Mouse (Mus musculus) liver (tissue): ENCODE measurements at regions not wholly inside any gene's neighbourhood (a gene's known extent, or its start where the extent isn't known, plus 50 kb on each side); places are given as distances from the start of the nearest gene placed in this dataset.

ENCODE experiments used
- DNase-seq: peaks from one replicate; pipeline ENCODE4 v3.0.0-alpha.2; 2020; ENCODE audit warnings: mixed read lengths

GRCm38 (mm10) chr14:118318524-118318923 is 51.8 kb downstream of the Gm9376 start:
- DNase-seq: no peak

DNA sequence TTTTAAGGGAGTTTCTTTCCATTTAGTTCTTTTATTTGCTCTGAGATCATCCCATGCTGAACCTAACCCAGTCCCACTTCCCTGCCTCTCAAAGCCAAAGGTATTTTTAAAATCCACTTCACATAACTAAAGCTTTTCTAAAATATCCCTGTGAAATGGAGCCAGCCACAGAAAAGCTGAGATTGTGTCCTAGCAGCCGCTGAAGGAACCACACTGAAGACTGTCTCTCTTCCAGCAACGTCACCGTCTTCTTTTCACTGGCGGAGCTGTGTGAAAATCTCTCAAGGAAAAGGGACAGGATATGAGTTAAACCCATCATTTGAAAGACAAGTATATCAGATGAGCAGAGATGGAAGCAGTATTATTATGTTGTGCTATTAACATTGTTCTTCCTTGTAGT is 53.3 kb downstream of the Gm9376 start:
- no peak for DNase-seq

GRCm38 (mm10) chr14:118321083-118321482 is 54.3 kb downstream of the Gm9376 start:
- DNase-seq: no peak

DNA sequence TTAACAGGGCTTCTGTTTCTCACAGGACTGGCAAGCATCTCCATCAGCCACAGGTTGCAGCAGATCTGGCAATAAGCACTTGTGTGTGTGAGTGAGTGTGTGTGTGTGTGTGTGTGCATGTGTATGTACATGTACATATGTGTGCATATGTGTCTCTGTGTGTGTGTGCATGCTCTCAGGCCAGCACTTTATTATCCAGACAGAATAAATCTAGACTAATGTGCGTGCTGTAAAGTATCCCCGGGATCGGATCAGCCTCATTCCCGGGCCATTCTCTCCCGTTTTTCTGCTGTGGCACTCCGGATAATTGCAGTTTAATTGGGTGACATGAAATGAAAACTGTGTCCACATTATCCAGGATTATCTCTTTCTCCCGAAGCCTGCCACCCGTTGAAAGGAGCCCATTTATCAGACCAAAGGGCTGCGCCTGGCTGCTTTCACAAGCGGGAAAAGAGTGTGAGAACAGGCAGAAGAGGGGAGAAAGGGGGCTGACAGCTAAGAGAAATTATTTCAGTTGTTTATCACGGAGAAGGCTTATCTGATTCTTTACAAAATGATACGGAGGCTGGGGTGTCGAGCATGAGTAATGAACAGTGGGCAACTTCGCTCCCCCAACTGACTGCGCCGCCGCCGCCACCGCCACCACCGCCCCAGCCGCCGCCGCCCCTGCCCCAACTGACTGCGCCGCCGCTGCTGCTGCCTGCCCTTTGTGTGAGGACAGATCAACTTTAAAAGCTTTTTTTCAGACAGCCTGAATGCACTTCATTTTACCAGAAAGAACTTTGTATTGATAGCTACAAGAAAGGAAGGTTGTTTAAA is 55.5 kb downstream of the Gm9376 start:
- DNase-seq: no peak

GRCm38 (mm10) chr14:118322865-118323264 is 56.1 kb downstream of the Gm9376 start:
- no peak for DNase-seq

- no peak for DNase-seq
These were observed 71.3 kb downstream of the Gm9376 start for GRCm38 (mm10) chr14:118338071-118338470.

GRCm38 (mm10) chr14:118362931-118363330 is 96.2 kb downstream of the Gm9376 start:
- DNase-seq: no peak

DNA sequence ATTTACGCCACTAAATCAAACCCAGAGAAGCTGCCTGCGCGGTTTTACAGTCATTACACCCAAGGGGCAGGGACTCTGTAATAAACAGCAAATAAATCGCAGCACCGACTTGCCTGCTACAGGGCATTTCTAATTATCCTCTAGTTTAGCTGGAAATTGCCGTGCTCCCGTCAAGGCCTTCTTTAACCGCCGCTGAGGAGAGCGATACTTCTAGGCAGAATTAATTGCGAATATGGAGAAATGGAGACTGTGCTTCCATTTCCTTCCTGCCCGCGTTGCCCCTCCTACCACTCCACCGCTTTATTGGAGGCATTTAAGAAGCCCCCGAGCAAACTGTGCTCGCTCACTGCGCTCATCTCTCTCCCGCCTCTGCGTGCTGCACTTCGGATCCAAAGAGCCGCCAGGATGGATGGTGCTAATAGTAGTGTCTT is 96.6 kb downstream of the Gm9376 start:
- DNase-seq: no peak

- no peak for DNase-seq
These were observed 99.8 kb downstream of the Gm9376 start for GRCm38 (mm10) chr14:118366522-118366921.

DNA sequence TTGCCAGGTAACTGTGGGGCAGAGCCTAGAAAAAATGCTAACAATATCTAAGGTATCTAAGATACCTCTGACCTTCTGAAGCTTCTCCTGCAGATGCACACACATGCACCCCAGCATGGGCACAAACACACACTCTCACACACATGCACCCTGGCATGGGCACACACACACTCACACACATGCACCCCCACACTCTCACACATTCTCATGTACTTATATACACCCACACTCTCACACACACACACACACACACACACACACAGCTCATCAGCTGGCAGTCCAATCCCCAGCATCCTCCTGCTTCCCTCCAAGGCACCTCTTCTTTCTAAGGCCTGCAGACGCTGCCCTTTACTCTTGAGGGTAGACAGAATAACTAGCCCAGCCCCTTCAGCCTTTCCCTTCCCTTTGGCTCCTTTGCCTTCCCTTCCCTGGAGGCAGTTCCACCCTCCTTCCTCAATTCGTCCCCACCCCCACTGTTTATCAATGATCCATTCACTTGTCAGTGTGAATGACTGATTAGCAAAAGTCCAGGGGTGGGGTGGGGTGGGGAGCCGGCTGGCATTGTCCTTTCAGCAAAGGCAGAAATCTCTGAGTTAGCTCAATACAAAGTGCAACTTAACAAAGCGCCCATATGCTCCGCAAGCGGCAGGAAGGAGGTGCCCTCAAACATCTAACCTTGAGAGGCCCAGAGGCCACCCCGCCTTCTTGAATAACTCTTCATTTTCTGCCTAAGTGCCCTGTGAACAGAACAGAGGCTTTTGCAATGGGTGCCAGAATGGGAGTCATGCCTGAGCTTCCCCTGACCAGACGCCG is 102.1 kb downstream of the Gm9376 start:
- DNase-seq: no peak

DNA sequence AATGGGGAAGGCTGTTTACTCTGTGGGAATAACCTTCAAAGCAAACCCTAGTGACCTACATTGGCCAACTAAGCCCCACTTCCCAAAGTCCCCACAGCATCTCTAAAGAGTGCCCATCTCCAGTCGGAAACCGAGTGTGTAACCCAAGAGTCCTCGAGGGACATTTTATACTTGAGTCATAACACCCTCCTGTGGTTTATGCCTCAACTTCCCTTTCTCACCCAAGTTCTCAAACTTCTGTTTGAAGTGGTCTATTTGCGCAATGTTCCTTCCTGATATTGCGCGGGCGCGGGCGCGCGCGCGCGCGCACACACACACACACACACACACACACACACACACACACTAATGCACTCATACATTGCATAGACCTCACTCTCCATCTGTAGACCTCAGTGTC is 104.6 kb downstream of the Gm9376 start:
- DNase-seq: no peak

GRCm38 (mm10) chr14:118374819-118375520 is 108.2 kb downstream of the Gm9376 start:
- no peak for DNase-seq

- no peak for DNase-seq
These were observed 108.9 kb downstream of the Gm9376 start for GRCm38 (mm10) chr14:118375641-118376040.

DNA sequence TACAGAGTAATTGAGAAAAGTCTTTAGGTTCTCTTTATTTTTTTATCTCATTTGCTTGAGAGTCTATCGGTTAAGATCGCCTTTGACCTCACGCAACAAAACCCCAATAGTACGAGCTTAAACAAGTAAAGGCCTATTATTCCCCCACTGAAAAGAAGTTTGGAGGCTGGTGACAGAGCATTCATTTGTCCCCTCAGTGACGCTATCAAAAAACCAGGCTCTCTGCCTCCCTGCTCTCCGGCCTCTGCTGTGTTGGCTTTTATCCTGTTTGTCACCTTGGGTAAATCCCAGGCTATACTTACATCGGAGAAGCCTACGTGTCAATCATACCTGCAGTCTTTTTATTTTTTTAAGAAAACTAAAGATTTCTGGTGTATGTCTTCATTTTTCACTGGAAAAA is 112.9 kb downstream of the Gm9376 start:
- no peak for DNase-seq

DNA sequence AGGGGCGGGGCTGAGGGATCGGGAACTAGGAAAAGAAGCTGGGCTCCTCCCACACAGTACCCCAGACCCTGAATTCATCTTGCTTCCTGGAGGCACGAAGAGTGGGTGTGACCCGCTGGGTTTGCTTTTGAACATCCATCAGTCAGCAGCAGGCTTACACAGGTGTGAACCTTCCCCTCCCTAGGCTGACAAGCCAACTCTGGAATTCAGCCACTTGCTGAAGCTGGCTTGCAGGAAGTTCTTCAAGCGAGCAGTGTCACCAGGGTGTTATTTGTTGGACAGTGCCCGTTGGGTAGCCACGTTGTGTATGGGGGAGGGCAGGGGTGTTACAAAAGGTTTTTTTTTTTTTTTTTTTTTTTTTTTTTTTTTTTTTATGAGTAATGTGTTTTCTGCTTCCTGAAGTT is 118.8 kb downstream of the Gm9376 start:
- peak; percentile 4 for DNase-seq

DNA sequence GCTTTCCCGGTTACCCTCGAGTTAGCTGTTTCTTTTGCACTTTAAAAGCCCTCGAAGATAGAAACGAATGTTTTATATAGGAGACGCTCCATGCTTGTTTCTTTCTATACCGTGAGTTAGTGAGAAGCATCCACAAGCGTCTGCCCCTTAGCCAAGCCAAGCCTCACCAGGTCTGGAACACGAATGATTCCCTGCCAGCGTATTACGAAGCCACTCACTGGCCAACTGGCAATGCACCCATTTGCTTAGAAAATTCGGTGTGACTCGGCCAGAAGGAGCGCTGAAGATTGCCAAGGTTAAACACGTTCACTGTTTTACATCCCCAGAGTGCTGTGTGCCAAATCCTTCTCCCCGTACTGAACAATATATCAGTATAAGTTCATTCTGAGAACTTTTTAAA is 121.3 kb downstream of the Gm9376 start:
- DNase-seq: no peak

GRCm38 (mm10) chr14:118390790-118391189 is 124.0 kb downstream of the Gm9376 start:
- DNase-seq: no peak

DNA sequence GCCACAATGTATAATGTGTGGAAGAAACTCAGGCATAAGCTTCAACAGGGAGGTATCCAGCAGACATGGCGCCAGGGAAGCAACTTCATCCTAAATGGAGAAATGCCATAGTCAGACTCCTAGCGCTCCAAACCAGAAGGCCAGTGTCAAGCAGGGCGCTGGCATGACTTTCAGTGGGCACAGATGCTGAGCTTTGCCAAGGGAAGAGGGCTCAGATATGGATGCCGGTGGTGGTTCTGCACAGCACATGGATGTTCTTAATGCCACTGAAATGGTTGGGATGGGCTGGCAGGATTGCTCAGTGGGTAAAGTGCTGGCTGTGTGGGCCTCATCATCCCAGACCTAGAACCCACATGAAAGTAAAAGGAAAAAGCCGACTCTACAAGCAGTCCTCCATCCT is 124.8 kb downstream of the Gm9376 start:
- DNase-seq: no peak

GRCm38 (mm10) chr14:118393676-118394075 is 126.9 kb downstream of the Gm9376 start:
- no peak for DNase-seq

DNA sequence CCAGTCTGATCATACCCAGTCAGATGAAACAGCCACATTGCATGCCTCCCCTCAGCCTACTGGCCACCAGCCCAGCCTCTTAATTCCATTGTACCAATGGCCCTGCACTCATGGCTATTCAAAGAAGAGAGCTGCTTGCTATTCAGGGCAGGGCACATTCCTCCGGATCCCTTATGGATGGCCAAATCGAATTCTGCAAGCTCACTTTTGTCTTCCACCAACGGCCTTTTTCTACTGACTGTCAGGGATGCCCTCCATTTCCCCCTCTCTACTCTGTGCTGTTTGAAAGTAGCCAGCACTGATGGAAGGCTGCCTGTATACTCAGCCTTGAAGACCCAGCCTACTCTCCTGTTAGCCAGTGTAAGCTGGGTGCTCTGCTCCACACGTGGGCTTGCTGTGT is 147.5 kb downstream of the Gm9376 start:
- no peak for DNase-seq

DNA sequence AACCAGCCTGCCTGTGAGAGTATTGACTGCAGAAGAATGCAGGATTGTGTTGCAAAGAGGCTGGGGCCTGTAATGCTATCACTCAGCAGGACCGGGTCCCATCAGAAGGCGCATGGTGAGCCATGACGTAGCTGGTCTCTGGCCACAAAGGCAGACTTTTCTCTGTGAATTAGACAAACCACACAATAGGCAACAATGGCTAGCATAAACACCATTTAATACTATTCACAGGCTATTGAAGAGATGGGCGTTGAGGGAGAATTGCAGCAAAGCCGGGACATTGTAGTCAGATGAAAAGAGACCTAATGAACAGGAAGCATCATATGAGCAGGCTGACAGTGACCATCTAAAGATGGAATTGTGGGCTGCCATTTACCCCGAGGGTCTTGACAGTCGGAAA is 149.4 kb downstream of the Gm9376 start:
- DNase-seq: no peak

GRCm38 (mm10) chr14:118419442-118420193 is 152.9 kb downstream of the Gm9376 start:
- DNase-seq: no peak
